Mouse (Mus musculus) activated CD4-positive, CD25-positive, alpha-beta regulatory T cell, adult 4 months (primary cell): ENCODE results near the gene Gimd1. TPM values are rescaled to one million over a fixed set of nuclear protein-coding genes. Genes with fewer than 3 reads are reported as not detected.

Source experiments
- polyA plus RNA-seq, 2 experiments: library from polyadenylated mRNA; unstranded; fragments of 100-300 nt; shearing (Covaris generic); gene quantifications; one replicate each; pipeline ENCODE4 v1.2.1; 2017

The Gimd1 gene
- polyA plus RNA-seq, 2 experiments from 2014 or later = not detected

Other genes with a start within 250 kb of the Gimd1 start
- 10 to 100 TPM; 28.0 to 31.0 TPM for gene Tbck, start 54.3 kb downstream of the Gimd1 start, polyA plus RNA-seq
- gene Aimp1, start 54.5 kb downstream of the Gimd1 start, polyA plus RNA-seq = 100 to 1,000 TPM; 115 to 123 TPM